Mouse (Mus musculus) urinary bladder, postnatal 14 days (tissue): ENCODE measurements at regions not wholly inside any gene's neighbourhood (a gene's known extent, or its start where the extent isn't known, plus 50 kb on each side); places are given as distances from the start of the nearest gene placed in this dataset.

Source experiments
- DNase-seq: peaks from one replicate; pipeline ENCODE4 v3.0.0; 2021; ENCODE audit warnings: low spot score

GRCm38 (mm10) chr3:131919476-131919875 is 165.6 kb upstream of the Dkk2 start:
- peak; percentile 9 for DNase-seq

DNA sequence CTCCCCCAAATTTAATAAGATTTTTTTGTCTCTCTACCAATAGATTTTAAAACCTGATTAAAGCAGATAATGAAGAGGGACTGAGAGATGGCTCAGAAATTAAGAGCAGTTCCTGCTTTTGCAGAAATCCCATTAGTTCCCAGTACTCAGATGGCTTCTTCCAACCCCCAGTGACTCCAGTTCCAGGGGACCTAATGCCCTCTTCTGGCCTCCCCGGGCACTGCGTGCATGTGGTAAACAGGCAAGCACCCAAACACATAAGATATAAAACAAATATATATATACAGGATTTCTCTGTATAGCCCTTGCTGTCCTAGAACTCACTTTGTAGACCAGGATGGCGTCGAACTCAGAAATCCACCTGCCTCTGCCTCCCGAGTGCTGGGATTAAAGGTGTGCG is 163.9 kb upstream of the Dkk2 start:
- DNase-seq = peak; percentile 7

- DNase-seq = no peak
Observed at GRCm38 (mm10) chr3:131922733-131923132, 162.4 kb upstream of the Dkk2 start.

GRCm38 (mm10) chr3:131940896-131941295 is 144.2 kb upstream of the Dkk2 start:
- DNase-seq = no peak

DNA sequence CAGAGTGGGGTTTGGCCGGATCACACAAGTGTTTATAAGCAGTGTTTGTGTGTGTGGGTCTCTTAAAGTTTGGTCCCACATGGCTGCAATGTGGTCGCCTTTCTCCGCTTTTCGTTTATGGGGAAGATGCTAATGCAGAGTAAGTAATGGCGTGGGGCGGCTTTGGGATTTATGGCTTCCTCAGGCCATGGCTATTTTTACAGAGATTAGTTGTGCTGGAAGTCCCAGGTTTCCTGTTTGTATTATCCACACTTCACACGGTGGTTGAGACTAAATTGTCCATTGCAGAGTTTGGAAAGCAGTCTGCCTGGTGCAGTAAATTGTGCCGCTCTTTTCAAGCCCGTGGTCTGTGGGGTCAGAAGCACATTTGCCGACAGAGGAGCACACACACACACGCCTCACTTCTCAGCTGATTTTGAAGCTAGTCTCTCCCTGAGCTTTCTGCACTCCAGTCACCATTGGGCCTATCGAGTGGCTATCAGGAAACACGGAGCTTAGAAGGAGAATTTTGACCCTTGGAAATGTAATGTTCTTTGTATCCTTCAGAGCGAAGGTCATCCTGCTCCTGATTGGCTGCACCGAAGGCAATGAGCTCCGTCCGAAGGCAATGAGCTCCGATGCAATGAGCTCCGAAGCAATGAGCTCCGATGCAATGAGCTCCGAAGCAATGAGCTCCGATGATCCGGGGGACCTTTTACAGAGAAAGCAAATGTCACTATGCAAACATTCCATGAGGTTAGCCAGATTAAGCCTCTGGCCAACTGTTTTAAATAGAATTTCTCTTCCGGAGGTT is 142.9 kb upstream of the Dkk2 start:
- DNase-seq = no peak

- DNase-seq = no peak
Observed at GRCm38 (mm10) chr3:131943436-131943835, 141.7 kb upstream of the Dkk2 start.

GRCm38 (mm10) chr3:131955771-131956170 is 129.3 kb upstream of the Dkk2 start:
- no peak for DNase-seq

DNA sequence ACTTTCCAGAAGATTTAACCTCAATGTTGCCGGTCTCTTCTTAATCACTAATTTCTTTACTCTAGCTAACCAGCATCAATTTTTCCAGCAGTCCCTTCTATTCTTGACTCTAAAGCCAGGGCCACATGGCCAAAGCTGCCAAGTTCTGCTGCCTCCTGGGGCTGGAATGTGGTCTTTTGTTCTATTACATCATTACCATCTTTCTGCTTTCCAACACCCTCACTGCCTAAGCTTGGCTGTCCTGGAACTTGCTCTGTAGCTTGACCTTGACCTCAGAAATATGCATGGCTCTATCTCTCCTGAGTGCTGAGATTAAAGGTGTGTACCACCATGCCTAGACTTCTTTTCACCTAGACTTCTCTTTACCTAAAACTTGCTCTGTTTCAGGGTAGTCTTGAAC is 124.5 kb upstream of the Dkk2 start:
- DNase-seq = no peak

DNA sequence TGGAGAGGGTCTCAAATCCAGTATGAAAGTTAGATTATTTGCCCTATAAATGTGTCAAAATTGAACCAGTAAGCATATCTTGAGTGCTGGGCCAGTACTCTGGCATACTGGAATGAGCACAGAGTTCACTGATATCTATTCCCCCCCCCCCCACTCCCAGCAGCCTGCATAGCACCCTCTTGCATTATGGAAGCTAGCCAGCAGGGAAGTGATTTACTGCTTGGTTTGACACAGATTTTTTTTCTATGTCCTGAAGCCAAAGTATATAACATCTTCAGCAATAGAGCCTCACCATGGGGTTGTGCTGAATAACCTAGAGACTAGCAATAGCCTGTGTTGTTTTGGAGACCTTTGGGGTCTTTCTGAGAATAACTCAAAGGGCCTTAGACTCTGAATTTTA is 123.5 kb upstream of the Dkk2 start:
- DNase-seq = no peak

GRCm38 (mm10) chr3:131962870-131963269 is 122.2 kb upstream of the Dkk2 start:
- DNase-seq = no peak

GRCm38 (mm10) chr3:131964952-131965351 is 120.1 kb upstream of the Dkk2 start:
- no peak for DNase-seq

- no peak for DNase-seq
Observed at GRCm38 (mm10) chr3:131965456-131966160, 119.5 kb upstream of the Dkk2 start.

DNA sequence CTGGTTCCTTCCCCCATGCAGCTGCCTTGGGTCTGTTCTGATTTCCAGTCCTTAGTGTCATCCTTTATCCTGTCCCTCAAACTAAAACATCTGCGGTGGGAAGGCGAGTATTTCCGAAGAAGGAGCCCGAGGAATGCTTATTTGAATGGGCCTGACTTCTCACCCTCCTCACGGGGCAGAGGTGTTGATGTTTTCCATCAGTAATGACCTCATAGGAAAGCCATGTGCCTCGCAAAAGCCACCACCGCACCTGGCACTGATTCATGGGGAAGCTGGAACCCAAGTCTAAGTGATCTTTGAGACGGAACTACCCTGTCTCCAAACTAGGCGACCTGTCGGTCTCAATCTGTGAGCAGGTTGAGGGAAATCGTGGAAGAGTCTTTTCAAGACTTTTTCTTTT is 117.8 kb upstream of the Dkk2 start:
- no peak for DNase-seq

DNA sequence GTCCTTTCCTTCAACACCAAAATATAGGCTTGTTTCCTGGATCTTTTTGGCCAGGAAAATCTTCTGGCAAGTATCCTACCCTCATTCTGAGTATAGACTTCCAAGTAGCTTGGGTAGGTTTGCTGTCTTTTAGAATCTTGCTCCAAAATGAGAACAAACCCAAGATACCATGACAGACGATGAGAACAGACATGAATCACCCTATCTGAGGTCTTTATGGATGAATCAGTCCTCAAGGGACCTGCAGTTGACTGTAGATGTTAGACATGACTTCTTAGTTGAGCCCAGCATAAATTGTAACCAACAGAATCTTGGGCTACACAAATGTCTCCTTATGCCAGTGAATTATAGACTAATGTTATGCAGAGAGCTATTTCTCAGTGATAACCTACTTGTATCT is 114.3 kb upstream of the Dkk2 start:
- no peak for DNase-seq

DNA sequence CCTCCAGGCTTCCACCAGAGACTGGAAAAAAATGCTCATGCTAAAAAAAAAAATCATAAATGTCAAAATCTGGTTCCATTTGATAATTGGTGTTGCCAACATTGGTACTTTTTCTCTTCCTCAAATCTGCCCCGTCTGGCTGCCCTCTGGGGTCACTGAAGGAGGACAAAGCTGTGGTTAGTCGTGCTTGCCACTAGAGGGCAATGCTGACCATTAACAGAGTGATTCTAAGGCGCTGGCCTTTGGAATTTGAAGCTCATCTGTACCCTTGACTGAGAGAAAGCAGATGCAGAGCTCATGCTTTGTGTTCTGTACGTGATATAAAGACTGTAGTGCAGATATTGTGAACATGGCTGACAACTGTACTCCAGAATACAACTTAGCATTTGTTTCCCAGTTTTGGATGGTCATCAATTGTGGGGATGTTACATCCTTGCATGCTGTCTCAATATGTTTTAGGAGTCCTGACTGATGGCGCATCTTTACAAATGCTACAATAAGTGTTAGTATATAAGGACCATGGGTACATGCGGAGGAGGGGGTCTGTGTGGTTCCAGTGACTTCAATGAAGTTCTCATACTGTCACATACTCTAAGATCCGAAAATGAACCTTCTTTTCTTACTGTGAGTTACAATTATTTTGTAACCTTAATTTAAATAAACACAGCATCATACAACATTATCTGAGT is 109.0 kb upstream of the Dkk2 start:
- DNase-seq = peak; percentile 43

- no peak for DNase-seq
Observed at GRCm38 (mm10) chr3:131983292-131983691, 101.8 kb upstream of the Dkk2 start.

GRCm38 (mm10) chr3:131998838-131999613 is 86.1 kb upstream of the Dkk2 start:
- DNase-seq = no peak

GRCm38 (mm10) chr3:132006191-132006590 is 78.9 kb upstream of the Dkk2 start:
- no peak for DNase-seq

DNA sequence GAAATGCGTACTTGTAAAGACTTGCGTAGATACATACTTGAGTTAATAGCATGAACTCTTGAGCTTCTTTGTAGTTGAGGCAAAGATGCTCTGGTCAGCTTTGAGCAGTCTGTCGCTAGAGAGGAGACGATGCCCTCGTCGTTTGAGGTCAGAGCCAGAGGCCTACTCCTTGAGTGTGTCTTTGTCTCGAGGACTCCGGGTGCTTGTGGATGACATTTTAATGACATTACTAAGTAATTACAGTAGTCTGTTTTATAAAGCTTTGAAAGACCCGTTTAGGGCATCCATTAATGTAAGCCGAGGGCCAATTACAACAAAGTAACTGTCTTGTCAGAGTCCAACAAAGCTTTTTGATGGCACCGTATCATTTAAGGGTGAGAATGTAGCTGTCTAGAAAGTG is 78.2 kb upstream of the Dkk2 start:
- DNase-seq = no peak

- no peak for DNase-seq
Observed at GRCm38 (mm10) chr3:132007356-132007755, 77.7 kb upstream of the Dkk2 start.

DNA sequence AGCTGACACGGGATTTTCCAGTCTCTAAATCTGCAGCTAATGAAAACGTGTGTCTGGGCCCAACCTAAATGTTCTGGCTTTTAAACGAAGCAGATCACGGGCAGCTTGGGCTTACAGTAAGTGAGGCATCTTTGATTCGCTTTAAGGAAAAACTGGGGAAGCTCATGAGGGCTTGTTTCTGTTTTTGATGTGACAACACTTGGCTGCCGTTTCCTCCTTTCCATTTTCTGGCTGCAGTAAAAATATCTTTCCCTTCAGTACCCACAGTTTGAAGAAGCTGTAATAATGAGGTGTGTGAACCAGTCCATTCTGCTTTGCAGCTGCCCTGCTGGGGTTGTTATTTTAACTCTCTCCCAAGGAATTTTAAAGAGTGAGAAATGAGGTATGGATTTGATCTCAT is 69.9 kb upstream of the Dkk2 start:
- no peak for DNase-seq
